Mouse (Mus musculus): ENCODE measurements around the gene Zfp52.

Zfp52 gene

GRCm38 (mm10) chr17:21566220-21566619, 30.9 kb downstream of the Zfp52 start:
- DNase-seq (ENCODE audit: low read depth) = peak; percentile 87

GRCm38 (mm10) chr17:21566728-21567349, 31.5 kb downstream of the Zfp52 start, which contains the start of gene Zfp948:
Gene Zfp948, plus strand, starts transcription at chr17:21567008.
- peak; percentile 73 for DNase-seq (ENCODE audit: low read depth)

DNA sequence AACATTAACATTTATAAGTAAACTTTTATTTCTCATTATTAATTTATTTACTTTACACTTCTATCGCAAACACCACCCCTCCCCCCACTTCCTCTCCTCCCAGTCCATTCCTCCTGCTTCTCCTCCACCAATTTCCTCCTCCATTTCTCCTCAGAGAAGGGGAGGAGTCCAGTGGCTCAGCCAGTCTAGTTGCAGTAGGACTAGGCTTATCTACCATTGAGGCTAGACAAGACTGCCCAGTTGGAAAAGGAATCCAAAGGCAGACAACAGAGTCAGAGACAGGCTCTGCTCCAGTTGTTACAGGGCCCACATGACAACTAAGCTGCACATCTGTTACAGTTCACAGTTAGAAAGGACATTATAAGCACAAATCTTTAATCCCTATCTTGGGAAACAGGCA, 32.4 kb downstream of the Zfp52 start:
- DNase-seq (ENCODE audit: low read depth) = peak; percentile 45

DNA sequence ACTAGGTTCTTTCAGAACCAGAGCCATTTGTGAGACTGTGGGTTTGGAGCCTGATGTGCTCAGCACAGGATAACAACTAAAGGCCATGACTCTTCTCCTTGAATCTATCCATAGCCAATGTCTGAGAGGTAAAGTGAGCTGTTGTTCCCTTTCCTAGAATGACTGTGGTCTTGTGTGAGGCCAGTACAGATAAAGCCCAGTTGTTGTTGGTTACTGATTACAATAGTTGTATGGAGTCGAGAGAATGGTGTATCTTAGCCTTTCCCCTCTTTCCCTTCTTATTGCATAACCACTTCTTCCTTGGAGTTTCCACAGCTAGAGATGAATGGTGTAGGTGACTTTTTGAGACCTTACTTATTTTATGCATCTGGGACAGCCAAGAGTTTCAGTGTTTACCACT, 43.7 kb downstream of the Zfp52 start:
- no peak for DNase-seq (ENCODE audit: low read depth)

DNA sequence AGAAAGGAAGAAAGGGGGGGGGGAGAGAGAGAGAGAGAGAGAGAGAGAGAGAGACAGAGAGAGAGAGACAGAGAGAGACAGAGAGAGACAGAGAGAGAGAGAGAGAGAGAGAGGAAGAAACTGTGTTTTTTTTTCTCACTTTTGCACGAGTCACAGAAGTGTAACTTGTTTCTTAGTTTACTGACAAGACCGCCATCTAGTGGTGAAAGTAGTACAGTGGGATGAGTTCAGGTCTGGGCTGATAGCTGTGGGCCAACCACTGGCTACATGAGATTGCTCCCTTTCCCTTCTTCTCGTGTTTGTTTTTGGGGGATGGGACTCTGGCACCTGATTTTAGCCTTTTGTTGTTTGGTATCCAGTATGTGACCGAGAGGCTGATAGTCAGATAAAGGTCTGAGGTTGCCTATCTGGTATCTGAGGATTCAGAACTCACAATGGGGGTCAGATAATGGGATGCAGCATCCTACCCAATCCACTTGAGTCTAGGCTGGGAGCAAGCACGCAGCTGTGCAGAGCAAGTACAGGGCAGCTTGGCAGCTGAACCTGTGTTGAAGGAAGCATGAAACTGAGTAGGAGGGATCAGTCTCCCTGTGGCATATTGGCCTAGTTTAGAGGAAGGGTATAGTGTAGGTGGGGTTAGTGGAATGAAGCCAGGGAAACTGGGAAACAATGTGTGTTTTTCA, 44.3 kb downstream of the Zfp52 start:
- peak; percentile 91 for DNase-seq (ENCODE audit: low read depth)

GRCm38 (mm10) chr17:21585521-21585920, 50.2 kb downstream of the Zfp52 start:
- DNase-seq (ENCODE audit: low read depth) = peak; percentile 12
